Mouse (Mus musculus) kidney, embryonic 15.5 days (tissue): ENCODE results near the gene Hspa1l. TPM values are rescaled to one million over a fixed set of nuclear protein-coding genes. Genes with fewer than 3 reads are reported as not detected.

Experiments used
- ATAC-seq: fragments of 200-750 bp; cut with Nextera tagmentation; replicated peaks from 2 replicates; pipeline ENCODE4 v1.8.0; 2017; ENCODE audit warnings: moderate TSS enrichment; ENCODE audit not compliant: low FRiP score
- H3K27ac ChIP-seq: fragments of 300-500 bp; sonication (generic); 2 replicates; pipeline ENCODE4 v1.5.1; 2015; ENCODE audit warnings: mild to moderate bottlenecking, inconsistent platforms
- H3K27me3 ChIP-seq: fragments of 300-500 bp; sonication (generic); 2 replicates; pipeline ENCODE4 v1.6.1; 2015; ENCODE audit warnings: inconsistent platforms
- H3K36me3 ChIP-seq: fragments of 300-500 bp; sonication (generic); 2 replicates; pipeline ENCODE4 v1.6.1; 2015; ENCODE audit warnings: inconsistent platforms
- H3K4me1 ChIP-seq: fragments of 300-500 bp; sonication (generic); 2 replicates; pipeline ENCODE4 v1.6.1; 2015; ENCODE audit warnings: inconsistent platforms
- H3K4me2 ChIP-seq: fragments of 300-500 bp; sonication (generic); 2 replicates; pipeline ENCODE4 v1.6.1; 2015; ENCODE audit warnings: moderate library complexity, mild to moderate bottlenecking, inconsistent platforms
- H3K4me3 ChIP-seq: fragments of 300-500 bp; sonication (generic); replicated peaks from 2 replicates; pipeline ENCODE4 v1.5.1; 2015; ENCODE audit warnings: mild to moderate bottlenecking, inconsistent platforms
- H3K9ac ChIP-seq: fragments of 300-500 bp; sonication (generic); 2 replicates; pipeline ENCODE4 v1.6.1; 2015; ENCODE audit warnings: mild to moderate bottlenecking, inconsistent platforms
- H3K9me3 ChIP-seq: fragments of 300-500 bp; sonication (generic); replicated peaks from 2 replicates; pipeline ENCODE4 v1.6.1; 2016; ENCODE audit warnings: inconsistent platforms
- WGBS: fragments of 180-500 bp; shearing (Covaris S2); methylation state at CpG from one replicate; pipeline ENCODE4 v1.1.7; 2015; ENCODE audit warnings: mixed read lengths; 5-methylcytosine and 5-hydroxymethylcytosine counted together
- polyA plus RNA-seq: library from polyadenylated mRNA; unstranded; fragments of >200 nt; fragmentation: Nextera tagmentation; extraction: Ambion mirVana; gene quantifications from 2 replicates; pipeline ENCODE4 v1.2.1, GENCODE M21; 2015

The Hspa1l gene
- polyA plus RNA-seq, 1 experiment from 2014 or later = 1.6 TPM

GRCm38 (mm10) chr17:35024261-35024660 is 51.8 kb downstream of the Hspa1l start:
- Histone ChIP-seq H3K9me3 (no peaks in the 10 kb centered on the region), H3K9ac (no peak overlapping the region), H3K36me3 (no peaks in the 10 kb centered on the region), H3K27ac (no peak overlapping the region), H3K4me3 (no peak overlapping the region), H3K4me1 (peaks cover 50% of the 10 kb centered on the region), H3K27me3 (no peaks in the 10 kb centered on the region), H3K4me2 (no peak overlapping the region)
- ATAC-seq = no peak
- 66% methylated on average over 13 of the region's 13 CpGs for WGBS

GRCm38 (mm10) chr17:35024691-35025488 is 52.4 kb downstream of the Hspa1l start:
- Histone ChIP-seq H3K9ac (no peak overlapping the region), H3K4me2 (no peak overlapping the region), H3K27me3 (no peaks in the 10 kb centered on the region), H3K4me3 (no peak overlapping the region), H3K4me1 (peaks cover 55% of the 10 kb centered on the region), H3K9me3 (no peaks in the 10 kb centered on the region), H3K36me3 (no peaks in the 10 kb centered on the region), H3K27ac (no peak overlapping the region)
- no peak for ATAC-seq
- WGBS = 68% methylated on average over 6 of the region's 10 CpGs

- no peak overlapping the region for H3K9ac ChIP-seq
- no peak overlapping the region for H3K4me2 ChIP-seq
- no peaks in the 10 kb centered on the region for H3K9me3 ChIP-seq
- H3K36me3 ChIP-seq = no peaks in the 10 kb centered on the region
- WGBS = 44% methylated on average over 5 of the region's 5 CpGs
- no peak overlapping the region for H3K4me3 ChIP-seq
- no peak overlapping the region for H3K27ac ChIP-seq
- no peaks in the 10 kb centered on the region for H3K27me3 ChIP-seq
- no peak for ATAC-seq
- H3K4me1 ChIP-seq = peaks cover 56% of the 10 kb centered on the region
Measured at GRCm38 (mm10) chr17:35026206-35026605, 53.7 kb downstream of the Hspa1l start.

- 37% methylated on average over 13 of the region's 13 CpGs for WGBS
- peak; percentile 34 for ATAC-seq
- Histone ChIP-seq H3K27me3 (no peaks in the 10 kb centered on the region), H3K9ac (no peak within 1 kb of the TSS), H3K4me2 (peak within 1 kb of the TSS; percentile 28; the same call in 1 of the 2 replicates), H3K4me3 (peak within 1 kb of the TSS; percentile 12; the same call in 1 of the 2 replicates), H3K36me3 (no peaks in the 10 kb centered on the region), H3K27ac (peak within 1 kb of the TSS; percentile 80), H3K9me3 (no peaks in the 10 kb centered on the region), H3K4me1 (peaks cover 51% of the 10 kb centered on the region)
Measured at GRCm38 (mm10) chr17:35027277-35028068, 55.0 kb downstream of the Hspa1l start, which contains the start of gene Sapcd1. Gene Sapcd1, minus strand, starts transcription at chr17:35028016.

GRCm38 (mm10) chr17:35028315-35028714 is 55.8 kb downstream of the Hspa1l start:
- WGBS = 83% methylated on average over 2 of the region's 2 CpGs
- Histone ChIP-seq H3K27ac (no peak overlapping the region), H3K4me3 (no peak overlapping the region), H3K4me1 (peaks cover 54% of the 10 kb centered on the region), H3K9me3 (no peaks in the 10 kb centered on the region), H3K4me2 (no peak overlapping the region), H3K9ac (no peak overlapping the region), H3K36me3 (no peaks in the 10 kb centered on the region), H3K27me3 (no peaks in the 10 kb centered on the region)
- ATAC-seq = no peak

Other genes with a start within 250 kb of the Hspa1l start
- 0.73 and 2.0 TPM in 2 replicates for gene C4b, start 228.8 kb upstream of the Hspa1l start, polyA plus RNA-seq
- 11.1 and 45.4 TPM in 2 replicates for gene Cyp21a1, start 168.1 kb upstream of the Hspa1l start, polyA plus RNA-seq
- gene Stk19, start 135.8 kb upstream of the Hspa1l start, polyA plus RNA-seq = 29.4 and 29.6 TPM in 2 replicates
- 62.7 and 73.0 TPM in 2 replicates for gene Dxo, start 135.7 kb upstream of the Hspa1l start, polyA plus RNA-seq
- 48.5 and 53.1 TPM in 2 replicates for gene Skiv2l, start 122.5 kb upstream of the Hspa1l start, polyA plus RNA-seq
- 101 and 116 TPM in 2 replicates for gene Nelfe, start 122.3 kb upstream of the Hspa1l start, polyA plus RNA-seq
- gene Cfb, start 110.2 kb upstream of the Hspa1l start, polyA plus RNA-seq = 12.1 and 13.3 TPM in 2 replicates
- 5.0 TPM in 2 replicates for gene Zbtb12, start 93.2 kb upstream of the Hspa1l start, polyA plus RNA-seq
- not detected in 2 replicates for gene Gm20547, start 90.7 kb upstream of the Hspa1l start, polyA plus RNA-seq
- gene C2, start 74.4 kb upstream of the Hspa1l start, polyA plus RNA-seq = 2.6 and 3.6 TPM in 2 replicates
- gene Ehmt2, start 74.2 kb upstream of the Hspa1l start, polyA plus RNA-seq = 80.1 and 93.7 TPM in 2 replicates
- gene Slc44a4, start 58.2 kb upstream of the Hspa1l start, polyA plus RNA-seq = 12.4 and 13.0 TPM in 2 replicates
- gene Neu1, start 41.5 kb upstream of the Hspa1l start, polyA plus RNA-seq = 33.7 and 37.0 TPM in 2 replicates
- gene Hspa1b, start 13.5 kb upstream of the Hspa1l start, polyA plus RNA-seq = 0.49 and 0.53 TPM in 2 replicates
- gene Gm20481, start 2.8 kb upstream of the Hspa1l start, polyA plus RNA-seq = not detected in 2 replicates
- 7.8 and 8.4 TPM in 2 replicates for gene Hspa1a, start 547 bp upstream of the Hspa1l start, polyA plus RNA-seq
- gene Lsm2, start 9.2 kb downstream of the Hspa1l start, polyA plus RNA-seq = 229 and 231 TPM in 2 replicates
- gene Vars, start 28.3 kb downstream of the Hspa1l start, polyA plus RNA-seq = 128 and 140 TPM in 2 replicates
- 0.19 and 0.29 TPM in 2 replicates for gene Vwa7, start 43.9 kb downstream of the Hspa1l start, polyA plus RNA-seq
- 6.2 and 6.8 TPM in 2 replicates for gene Sapcd1, start 55.3 kb downstream of the Hspa1l start, polyA plus RNA-seq
- gene Msh5, start 74.0 kb downstream of the Hspa1l start, polyA plus RNA-seq = 5.2 and 5.4 TPM in 2 replicates
- 300 and 320 TPM in 2 replicates for gene Clic1, start 77.3 kb downstream of the Hspa1l start, polyA plus RNA-seq
- 324 and 356 TPM in 2 replicates for gene Ddah2, start 86.3 kb downstream of the Hspa1l start, polyA plus RNA-seq
- 1.6 TPM in 1 of 2 replicates, not detected in the other for gene Ly6g6c, start 92.7 kb downstream of the Hspa1l start, polyA plus RNA-seq
- gene Mpig6b, start 93.5 kb downstream of the Hspa1l start, polyA plus RNA-seq = 0.41 and 0.52 TPM in 2 replicates
- 1.2 and 1.6 TPM in 2 replicates for gene Ly6g6e, start 104.2 kb downstream of the Hspa1l start, polyA plus RNA-seq
- 5.0 and 6.0 TPM in 2 replicates for gene Ly6g6d, start 105.4 kb downstream of the Hspa1l start, polyA plus RNA-seq
- gene Ly6g6f, start 112.9 kb downstream of the Hspa1l start, polyA plus RNA-seq = not detected in 2 replicates
- 94.7 and 103 TPM in 2 replicates for gene Abhd16a, start 116.6 kb downstream of the Hspa1l start, polyA plus RNA-seq
- gene Ly6g5c, start 135.6 kb downstream of the Hspa1l start, polyA plus RNA-seq = not detected in 2 replicates
- 0.99 and 1.9 TPM in 2 replicates for gene Ly6g5b, start 142.7 kb downstream of the Hspa1l start, polyA plus RNA-seq
- gene Gpank1, start 148.8 kb downstream of the Hspa1l start, polyA plus RNA-seq = 19.0 and 20.3 TPM in 2 replicates
- 281 and 284 TPM in 2 replicates for gene Csnk2b, start 149.3 kb downstream of the Hspa1l start, polyA plus RNA-seq
- 10.5 and 12.2 TPM in 2 replicates for gene D17H6S53E, start 153.7 kb downstream of the Hspa1l start, polyA plus RNA-seq
- gene Apom, start 159.3 kb downstream of the Hspa1l start, polyA plus RNA-seq = 21.0 and 25.7 TPM in 2 replicates
- 56.1 and 64.9 TPM in 2 replicates for gene Bag6, start 162.5 kb downstream of the Hspa1l start, polyA plus RNA-seq
- gene Prrc2a, start 192.2 kb downstream of the Hspa1l start, polyA plus RNA-seq = 176 and 209 TPM in 2 replicates
- 8.8 and 9.2 TPM in 2 replicates for gene Aif1, start 203.4 kb downstream of the Hspa1l start, polyA plus RNA-seq
- gene Lst1, start 215.7 kb downstream of the Hspa1l start, polyA plus RNA-seq = 12.1 and 13.7 TPM in 2 replicates
- 0.53 and 0.72 TPM in 2 replicates for gene Ltb, start 221.7 kb downstream of the Hspa1l start, polyA plus RNA-seq
- 0.12 TPM in 1 of 2 replicates, not detected in the other for gene Tnf, start 229.3 kb downstream of the Hspa1l start, polyA plus RNA-seq
- 0.10 TPM in 1 of 2 replicates, not detected in the other for gene Lta, start 232.6 kb downstream of the Hspa1l start, polyA plus RNA-seq
- 0.65 and 0.69 TPM in 2 replicates for gene Gm16181, start 248.1 kb downstream of the Hspa1l start, polyA plus RNA-seq